Mouse (Mus musculus) forebrain, embryonic 15.5 days (tissue): ENCODE measurements around the gene Dnajc1. TPM values are rescaled to one million over a fixed set of nuclear protein-coding genes. Genes with fewer than 3 reads are reported as not detected.

Experiments
- ATAC-seq: fragments of 200-750 bp; cut with Nextera tagmentation; replicated peaks from 2 replicates; pipeline ENCODE4 v1.8.0; 2017; ENCODE audit warnings: mild to moderate bottlenecking, moderate TSS enrichment, moderate library complexity
- H3K27ac ChIP-seq: fragments of 300-500 bp; sonication (generic); replicated peaks from 2 replicates; pipeline ENCODE4 v1.5.1; 2015; ENCODE audit warnings: mild to moderate bottlenecking, inconsistent platforms
- H3K27me3 ChIP-seq: fragments of 300-500 bp; sonication (generic); 2 replicates; pipeline ENCODE4 v1.6.1; 2015; ENCODE audit warnings: inconsistent platforms
- H3K36me3 ChIP-seq: fragments of 300-500 bp; sonication (generic); 2 replicates; pipeline ENCODE4 v1.6.1; 2015; ENCODE audit warnings: mild to moderate bottlenecking, inconsistent platforms
- H3K4me1 ChIP-seq: fragments of 300-500 bp; sonication (generic); 2 replicates; pipeline ENCODE4 v1.6.1; 2015; ENCODE audit warnings: inconsistent platforms
- H3K4me2 ChIP-seq: fragments of 300-500 bp; sonication (generic); replicated peaks from 2 replicates; pipeline ENCODE4 v1.6.1; 2015; ENCODE audit warnings: mild to moderate bottlenecking, inconsistent platforms
- H3K4me3 ChIP-seq: fragments of 300-500 bp; sonication (generic); 2 replicates; pipeline ENCODE4 v1.5.1; 2015; ENCODE audit warnings: mild to moderate bottlenecking, inconsistent platforms
- H3K9ac ChIP-seq: fragments of 300-500 bp; sonication (generic); replicated peaks from 2 replicates; pipeline ENCODE4 v1.6.1; 2015; ENCODE audit warnings: mild to moderate bottlenecking, inconsistent platforms
- H3K9me3 ChIP-seq: fragments of 300-500 bp; sonication (generic); 2 replicates; pipeline ENCODE4 v1.6.1; 2016; ENCODE audit warnings: inconsistent platforms
- WGBS: fragments of 180-500 bp; shearing (Covaris S2); methylation state at CpG from one replicate; pipeline ENCODE4 v1.1.7; 2015; ENCODE audit warnings: mixed read lengths; 5-methylcytosine and 5-hydroxymethylcytosine counted together
- polyA plus RNA-seq: library from polyadenylated mRNA; unstranded; fragments of >200 nt; fragmentation: Nextera tagmentation; extraction: Ambion mirVana; gene quantifications from 2 replicates; pipeline ENCODE4 v1.2.1, GENCODE M21; 2015

The Dnajc1 gene
- polyA plus RNA-seq, 1 experiment from 2014 or later, result 28.2 TPM

DNA sequence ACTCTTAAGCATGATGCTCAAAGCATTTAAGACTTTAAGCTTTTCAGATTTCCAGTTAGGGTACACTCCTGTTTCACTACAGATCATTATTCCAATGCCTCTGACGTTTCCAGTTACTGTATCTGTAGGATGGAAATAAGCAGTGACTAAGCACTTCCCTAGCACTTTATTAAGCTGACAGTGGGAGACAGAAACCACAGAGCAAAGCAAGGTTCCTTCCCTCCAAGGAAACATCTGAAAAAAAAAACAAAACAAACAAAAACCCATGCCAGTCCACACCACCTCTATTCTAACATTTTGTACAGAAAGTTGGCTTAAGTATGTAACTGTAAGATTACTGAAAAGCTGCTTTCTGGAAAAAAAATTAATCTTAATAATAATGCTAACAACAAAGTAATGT is 130.3 kb downstream of the Dnajc1 start:
- no peak overlapping the region for H3K4me2 ChIP-seq
- no peaks in the 10 kb centered on the region; the same call in 1 of the 2 replicates for H3K36me3 ChIP-seq
- H3K4me1 ChIP-seq, result no peaks in the 10 kb centered on the region
- no peak overlapping the region for H3K9ac ChIP-seq
- H3K27me3 ChIP-seq, result no peaks in the 10 kb centered on the region
- H3K4me3 ChIP-seq, result no peak overlapping the region
- ATAC-seq, result no peak
- no peaks in the 10 kb centered on the region for H3K9me3 ChIP-seq
- H3K27ac ChIP-seq, result no peak overlapping the region
- WGBS, result 56% methylated on average over 1 of the region's 1 CpGs

DNA sequence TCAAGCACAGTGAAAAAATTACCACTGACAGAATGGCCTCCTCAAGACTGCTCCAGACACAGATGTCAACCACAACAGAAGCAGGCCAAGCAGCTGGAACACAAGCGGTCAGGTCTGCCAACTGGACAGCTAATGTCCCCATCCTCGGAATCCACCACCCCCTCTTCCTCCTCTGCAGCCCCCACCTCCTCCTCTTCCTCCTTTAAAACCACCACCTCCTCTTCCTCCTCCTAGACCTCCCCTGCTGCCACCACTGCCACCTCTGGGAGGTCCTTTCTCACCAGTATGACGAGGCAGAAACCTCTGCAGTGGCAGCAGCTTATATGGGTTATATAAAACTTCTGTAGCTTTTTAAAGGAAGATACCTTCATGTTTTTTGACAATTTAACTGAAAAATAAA is 143.4 kb downstream of the Dnajc1 start:
- ATAC-seq, result no peak
- H3K36me3 ChIP-seq, result peaks cover 20% of the 10 kb centered on the region
- WGBS, result 92% methylated on average over 3 of the region's 3 CpGs
- no peak overlapping the region for H3K9ac ChIP-seq
- H3K27ac ChIP-seq, result no peak overlapping the region
- no peak overlapping the region for H3K4me2 ChIP-seq
- no peaks in the 10 kb centered on the region for H3K27me3 ChIP-seq
- H3K4me1 ChIP-seq, result no peaks in the 10 kb centered on the region
- no peaks in the 10 kb centered on the region for H3K9me3 ChIP-seq
- H3K4me3 ChIP-seq, result no peak overlapping the region

- Histone ChIP-seq H3K27ac (no peak overlapping the region), H3K9ac (no peak overlapping the region), H3K4me1 (peaks cover 13% of the 10 kb centered on the region), H3K27me3 (no peaks in the 10 kb centered on the region), H3K4me3 (no peak overlapping the region), H3K36me3 (peaks cover 3% of the 10 kb centered on the region; the same call in 1 of the 2 replicates), H3K9me3 (no peaks in the 10 kb centered on the region), H3K4me2 (no peak overlapping the region)
- ATAC-seq, result no peak
- 91% methylated on average over 5 of the region's 5 CpGs for WGBS
Observed at GRCm38 (mm10) chr2:18235524-18235923, 157.1 kb downstream of the Dnajc1 start.

GRCm38 (mm10) chr2:18232883-18233567 is 159.6 kb downstream of the Dnajc1 start:
- WGBS, result 2% methylated on average over 5 of the region's 5 CpGs
- no peak overlapping the region for H3K4me3 ChIP-seq
- H3K27me3 ChIP-seq, result no peaks in the 10 kb centered on the region
- H3K9ac ChIP-seq, result no peak overlapping the region
- H3K4me1 ChIP-seq, result peaks cover 13% of the 10 kb centered on the region
- 0 out of 2 replicates have a peak overlapping the region, but pooled peaks have one; percentile 3 for H3K4me2 ChIP-seq
- H3K9me3 ChIP-seq, result no peaks in the 10 kb centered on the region
- ATAC-seq, result peak; percentile 35; the same call in 1 of the 2 replicates
- H3K36me3 ChIP-seq, result peaks cover 3% of the 10 kb centered on the region; the same call in 1 of the 2 replicates
- 0 out of 2 replicates have a peak overlapping the region, but pooled peaks have one; percentile 19 for H3K27ac ChIP-seq

- Histone ChIP-seq H3K4me3 (no peak overlapping the region), H3K9me3 (no peaks in the 10 kb centered on the region), H3K27ac (no peak overlapping the region), H3K4me1 (peaks cover 13% of the 10 kb centered on the region), H3K9ac (no peak overlapping the region), H3K27me3 (no peaks in the 10 kb centered on the region), H3K4me2 (no peak overlapping the region), H3K36me3 (peaks cover 3% of the 10 kb centered on the region; the same call in 1 of the 2 replicates)
- ATAC-seq, result no peak
- 80% methylated on average over 4 of the region's 4 CpGs for WGBS
Observed at GRCm38 (mm10) chr2:18231143-18231542, 161.5 kb downstream of the Dnajc1 start.

GRCm38 (mm10) chr2:18229279-18229678 is 163.4 kb downstream of the Dnajc1 start:
- no peak overlapping the region for H3K9ac ChIP-seq
- H3K27me3 ChIP-seq, result no peaks in the 10 kb centered on the region
- no peak overlapping the region for H3K4me2 ChIP-seq
- H3K27ac ChIP-seq, result no peak overlapping the region
- 15% methylated on average over 2 of the region's 2 CpGs for WGBS
- H3K9me3 ChIP-seq, result no peaks in the 10 kb centered on the region
- H3K4me3 ChIP-seq, result no peak overlapping the region
- peaks cover 3% of the 10 kb centered on the region; the same call in 1 of the 2 replicates for H3K36me3 ChIP-seq
- peaks cover 12% of the 10 kb centered on the region for H3K4me1 ChIP-seq
- ATAC-seq, result no peak

DNA sequence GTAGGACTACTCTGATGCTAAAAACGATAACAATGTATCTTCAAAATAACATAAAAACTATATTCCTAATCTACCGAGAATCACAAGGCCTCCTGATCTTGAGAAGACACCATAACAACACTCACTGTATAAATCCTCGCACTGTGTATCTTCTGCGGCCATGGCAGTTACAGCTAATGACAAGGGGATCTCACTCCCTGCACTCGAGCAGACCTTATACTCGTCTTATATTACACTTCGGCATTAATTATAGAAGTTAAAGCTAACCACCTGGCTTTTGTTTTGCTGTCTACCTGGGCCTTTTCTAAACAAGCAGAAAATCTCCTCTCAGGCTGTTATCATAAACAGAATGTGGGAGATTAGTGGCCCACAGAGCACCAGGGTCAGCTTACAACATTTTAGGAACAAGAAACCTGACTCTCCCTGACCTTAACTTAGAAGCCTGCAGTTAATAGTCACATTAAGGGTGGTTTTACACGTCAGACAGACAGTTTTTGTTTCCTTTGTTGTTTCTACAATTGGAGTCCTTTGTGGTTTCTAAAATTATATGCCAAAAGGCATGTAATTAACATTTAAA is 164.1 kb downstream of the Dnajc1 start:
- Histone ChIP-seq H3K27me3 (no peaks in the 10 kb centered on the region), H3K9ac (no peak overlapping the region), H3K27ac (no peak overlapping the region), H3K4me2 (no peak overlapping the region), H3K4me1 (peaks cover 8% of the 10 kb centered on the region), H3K36me3 (peaks cover 3% of the 10 kb centered on the region; the same call in 1 of the 2 replicates), H3K9me3 (no peaks in the 10 kb centered on the region), H3K4me3 (no peak overlapping the region)
- WGBS, result 73% methylated on average over 8 of the region's 8 CpGs
- no peak for ATAC-seq

DNA sequence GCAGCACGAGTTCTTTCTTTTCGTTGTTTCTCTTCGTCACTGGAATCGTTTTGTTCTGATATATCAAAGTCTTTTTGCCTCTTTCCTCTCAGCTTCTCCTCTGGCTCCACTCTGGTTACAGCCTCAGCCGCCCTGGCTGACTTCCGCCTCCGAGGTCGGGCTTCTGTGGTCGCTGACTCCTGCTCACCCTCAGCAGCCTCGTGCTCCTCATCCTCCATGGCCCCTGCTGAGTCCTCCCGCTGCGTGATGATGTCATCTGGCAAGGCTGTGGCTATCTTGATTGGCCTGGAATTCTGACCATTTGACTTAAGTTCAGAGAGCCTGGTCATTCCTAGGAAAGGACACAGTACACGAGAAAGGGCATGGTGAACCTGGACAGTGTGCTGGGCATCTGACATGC is 173.1 kb downstream of the Dnajc1 start:
- H3K4me1 ChIP-seq, result no peaks in the 10 kb centered on the region
- H3K27ac ChIP-seq, result no peak overlapping the region
- no peaks in the 10 kb centered on the region for H3K9me3 ChIP-seq
- H3K4me3 ChIP-seq, result no peak overlapping the region
- H3K27me3 ChIP-seq, result no peaks in the 10 kb centered on the region
- 85% methylated on average over 13 of the region's 13 CpGs for WGBS
- H3K36me3 ChIP-seq, result peaks cover 27% of the 10 kb centered on the region
- H3K9ac ChIP-seq, result no peak overlapping the region
- H3K4me2 ChIP-seq, result no peak overlapping the region
- ATAC-seq, result no peak

DNA sequence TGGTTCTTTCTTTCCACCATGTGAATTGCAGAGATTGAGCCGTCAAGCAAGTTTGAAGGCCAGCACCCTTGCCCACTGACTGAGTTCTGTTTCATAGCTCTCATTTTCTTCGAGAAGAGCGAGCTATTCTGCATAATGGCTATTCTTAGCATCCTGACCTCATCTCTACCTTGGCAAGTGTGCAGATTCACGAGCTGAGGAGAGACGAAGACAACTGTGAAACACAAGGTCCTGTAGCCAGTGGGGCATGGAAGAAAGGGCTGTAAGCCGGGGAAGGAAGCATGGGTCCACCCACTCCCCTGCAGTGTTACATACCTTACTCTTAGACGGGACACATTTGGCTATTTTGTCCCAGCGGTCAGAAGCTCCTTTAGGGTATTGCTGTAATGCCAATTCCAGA is 173.5 kb downstream of the Dnajc1 start:
- no peaks in the 10 kb centered on the region for H3K9me3 ChIP-seq
- no peaks in the 10 kb centered on the region for H3K27me3 ChIP-seq
- H3K4me3 ChIP-seq, result no peak overlapping the region
- no peak overlapping the region for H3K27ac ChIP-seq
- H3K9ac ChIP-seq, result no peak overlapping the region
- 81% methylated on average over 8 of the region's 8 CpGs for WGBS
- H3K36me3 ChIP-seq, result peaks cover 28% of the 10 kb centered on the region
- ATAC-seq, result no peak
- no peak overlapping the region for H3K4me2 ChIP-seq
- no peaks in the 10 kb centered on the region for H3K4me1 ChIP-seq

DNA sequence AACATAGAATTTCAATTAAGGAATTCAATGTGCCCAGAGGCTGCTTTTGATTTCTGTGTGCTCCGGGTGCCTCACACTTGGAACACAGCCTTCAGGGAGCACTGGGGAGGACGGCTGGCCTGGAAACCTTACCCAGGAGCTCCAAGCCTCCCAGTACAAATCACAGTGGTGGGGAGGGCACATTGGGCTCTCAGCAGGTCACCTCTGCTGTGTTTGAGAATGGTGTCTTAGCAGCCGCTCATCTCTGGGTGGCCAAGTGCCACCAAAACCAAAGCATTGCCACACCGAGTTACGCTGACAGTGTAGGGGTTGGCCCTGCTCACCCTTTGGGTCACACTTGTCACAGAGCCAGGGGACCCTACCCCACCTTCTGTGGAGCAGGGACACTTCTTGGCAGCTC is 174.1 kb downstream of the Dnajc1 start:
- H3K36me3 ChIP-seq, result peaks cover 29% of the 10 kb centered on the region
- H3K9ac ChIP-seq, result no peak overlapping the region
- H3K9me3 ChIP-seq, result no peaks in the 10 kb centered on the region
- no peak overlapping the region for H3K4me2 ChIP-seq
- WGBS, result 68% methylated on average over 5 of the region's 5 CpGs
- no peaks in the 10 kb centered on the region for H3K27me3 ChIP-seq
- no peaks in the 10 kb centered on the region for H3K4me1 ChIP-seq
- no peak overlapping the region for H3K4me3 ChIP-seq
- 0 out of 2 replicates have a peak, but pooled peaks have one; percentile 27 for ATAC-seq
- H3K27ac ChIP-seq, result no peak overlapping the region

GRCm38 (mm10) chr2:18217867-18218266 is 174.8 kb downstream of the Dnajc1 start:
- Histone ChIP-seq H3K4me2 (no peak overlapping the region), H3K9ac (no peak overlapping the region), H3K9me3 (no peaks in the 10 kb centered on the region), H3K4me3 (no peak overlapping the region), H3K36me3 (peaks cover 32% of the 10 kb centered on the region), H3K27me3 (no peaks in the 10 kb centered on the region), H3K27ac (no peak overlapping the region), H3K4me1 (no peaks in the 10 kb centered on the region)
- WGBS, result 84% methylated on average over 3 of the region's 3 CpGs
- no peak for ATAC-seq

DNA sequence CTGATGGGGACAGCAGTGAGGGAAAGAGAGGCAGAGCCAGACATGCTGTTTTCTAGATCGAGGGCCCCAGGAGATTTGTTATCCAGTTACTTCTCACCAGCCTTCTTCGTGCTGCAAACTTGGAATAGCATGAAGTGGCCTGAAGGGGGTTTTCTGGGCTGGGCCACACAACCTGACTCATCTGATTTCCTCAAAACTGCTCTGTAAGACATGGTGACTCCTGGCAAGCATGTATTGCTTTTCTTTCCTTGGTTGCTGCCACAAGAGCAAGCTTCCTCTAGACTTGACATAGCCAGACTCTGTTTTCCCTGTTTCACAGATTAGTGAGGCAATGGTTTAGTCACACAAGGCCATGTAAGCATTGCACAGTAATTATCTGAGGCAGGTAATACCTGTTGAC is 178.6 kb downstream of the Dnajc1 start:
- H3K9me3 ChIP-seq, result no peaks in the 10 kb centered on the region
- 86% methylated on average over 2 of the region's 2 CpGs for WGBS
- no peak for ATAC-seq

More for the DNA sequence above, 178.6 kb downstream of the Dnajc1 start:
- no peak overlapping the region for H3K9ac ChIP-seq
- no peaks in the 10 kb centered on the region for H3K4me1 ChIP-seq
- no peak overlapping the region for H3K4me2 ChIP-seq
- H3K27ac ChIP-seq, result no peak overlapping the region
- H3K36me3 ChIP-seq, result peaks cover 48% of the 10 kb centered on the region
- no peaks in the 10 kb centered on the region for H3K27me3 ChIP-seq
- no peak overlapping the region for H3K4me3 ChIP-seq
